Mouse (Mus musculus) fat pad, adult 2 months (tissue): Measurements from ENCODE around the gene Plcl2.

Source experiments
- DNase-seq: peaks from one replicate; pipeline ENCODE4 v3.0.0-alpha.2; 2011; ENCODE audit warnings: low read depth, low spot score; ENCODE audit errors: extremely low read depth

The Plcl2 gene

GRCm38 (mm10) chr17:50499091-50499790 lies 10.0 kb upstream of the Plcl2 start:
- DNase-seq: no peak

GRCm38 (mm10) chr17:50500806-50501205 lies 8.4 kb upstream of the Plcl2 start:
- DNase-seq: no peak

GRCm38 (mm10) chr17:50503075-50503474 lies 6.1 kb upstream of the Plcl2 start:
- no peak for DNase-seq

DNA sequence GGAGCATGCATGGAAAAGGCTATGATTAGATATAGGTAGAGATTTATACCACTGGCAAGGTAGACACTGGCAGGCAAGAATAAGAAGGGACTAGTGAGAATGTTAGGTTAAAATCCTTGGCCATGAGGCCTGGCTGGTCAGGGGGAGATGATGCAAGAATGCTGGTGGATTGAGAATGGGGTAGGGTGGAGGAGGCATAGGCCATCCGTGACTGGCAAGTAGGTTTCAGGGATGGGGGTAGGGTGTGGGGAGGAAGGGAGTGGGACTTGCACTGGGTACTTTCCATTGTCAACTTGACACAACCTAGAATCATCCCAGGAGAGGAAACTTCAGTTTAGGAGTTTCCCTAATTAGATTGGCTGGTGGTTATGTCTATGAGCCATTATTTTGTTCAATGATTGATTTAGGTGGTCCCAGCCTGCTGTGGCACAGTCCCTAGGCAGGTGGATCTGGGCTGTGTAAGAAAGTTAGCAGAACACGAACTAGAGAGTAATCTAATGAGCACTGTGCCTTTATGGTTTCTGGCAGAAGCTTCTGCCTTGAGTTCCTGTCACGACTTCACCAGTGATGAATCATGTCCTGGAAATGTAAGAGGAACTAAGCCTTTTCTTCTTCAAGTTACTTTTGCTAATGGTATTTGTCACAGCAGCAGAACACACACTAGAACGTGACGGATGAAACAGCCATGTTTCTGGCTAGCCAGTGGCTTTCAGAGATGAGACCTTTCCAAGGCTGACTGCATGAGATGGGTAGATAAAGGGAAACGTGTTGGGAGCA lies 4.9 kb upstream of the Plcl2 start:
- no peak for DNase-seq

- DNase-seq: no peak
Observed at GRCm38 (mm10) chr17:50505910-50506634, 3.1 kb upstream of the Plcl2 start.

GRCm38 (mm10) chr17:50506861-50507321 lies 2.3 kb upstream of the Plcl2 start:
- DNase-seq: peak; percentile 57

DNA sequence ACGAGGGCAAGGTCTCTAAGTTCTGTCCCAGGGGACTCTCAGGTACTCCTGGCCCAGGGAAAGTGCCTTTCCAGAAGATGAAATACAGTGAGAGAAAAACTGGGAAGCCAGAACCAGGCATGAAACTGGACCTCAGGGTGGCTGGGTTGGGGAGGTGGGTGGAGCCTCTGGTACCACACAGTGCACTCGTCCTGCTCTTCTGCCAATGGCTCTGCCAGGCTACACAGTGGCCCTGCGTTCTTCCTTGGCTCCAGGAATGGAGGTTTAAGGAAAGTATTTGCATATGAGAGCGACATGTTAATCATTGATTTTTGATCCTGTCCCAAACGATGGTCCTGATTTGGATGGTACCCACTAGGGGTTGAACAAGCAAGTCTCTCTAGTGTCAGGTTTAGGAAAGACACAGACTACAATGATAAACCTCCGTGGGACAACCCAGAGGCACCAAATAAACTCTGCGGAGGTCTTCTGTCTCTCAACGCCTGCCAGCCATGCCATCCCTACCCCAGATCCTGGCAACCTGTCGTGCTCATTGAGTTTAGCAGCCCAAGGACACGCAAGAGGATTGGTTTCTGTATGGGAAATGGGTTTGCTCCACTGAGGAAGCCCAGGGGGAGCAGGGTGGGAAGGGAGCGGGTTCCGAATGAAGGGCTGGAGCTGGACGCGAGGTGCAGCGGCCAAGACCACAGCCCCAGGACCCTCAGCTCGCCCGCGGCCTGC lies 988 bp upstream of the Plcl2 start:
- DNase-seq: no peak

- no peak for DNase-seq
Observed at GRCm38 (mm10) chr17:50508775-50509250, 390 bp upstream of the Plcl2 start.

GRCm38 (mm10) chr17:50510279-50510678 lies 1.1 kb downstream of the Plcl2 start:
- no peak for DNase-seq

- no peak for DNase-seq
Observed at GRCm38 (mm10) chr17:50510741-50511140, 1.5 kb downstream of the Plcl2 start.

- no peak for DNase-seq
Observed at GRCm38 (mm10) chr17:50512222-50512621, 3.0 kb downstream of the Plcl2 start.

GRCm38 (mm10) chr17:50512841-50513240 lies 3.6 kb downstream of the Plcl2 start:
- no peak for DNase-seq

GRCm38 (mm10) chr17:50513376-50513775 lies 4.2 kb downstream of the Plcl2 start:
- no peak for DNase-seq

DNA sequence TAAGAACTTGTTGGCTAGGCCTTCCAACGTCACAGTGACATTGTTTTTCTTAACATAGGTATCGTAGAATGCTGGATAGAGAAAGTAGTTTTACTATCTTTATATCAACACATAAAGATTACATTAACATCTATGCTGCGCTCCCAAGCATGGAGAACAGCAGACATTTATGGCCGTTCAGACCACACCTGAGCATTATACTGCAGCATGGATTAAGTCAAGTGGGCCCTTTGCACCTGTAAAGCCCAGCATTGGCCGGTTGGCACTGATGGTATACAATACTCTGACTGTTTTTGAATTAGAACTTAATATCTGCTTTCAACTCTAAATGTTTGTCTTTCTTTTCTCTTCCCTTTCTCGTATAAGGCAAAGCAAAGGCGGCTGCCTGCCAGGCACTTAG lies 4.8 kb downstream of the Plcl2 start:
- no peak for DNase-seq

- DNase-seq: no peak
Observed at GRCm38 (mm10) chr17:50515926-50516325, 6.7 kb downstream of the Plcl2 start.

GRCm38 (mm10) chr17:50517781-50518415 lies 8.7 kb downstream of the Plcl2 start:
- no peak for DNase-seq

GRCm38 (mm10) chr17:50519588-50519987 lies 10.4 kb downstream of the Plcl2 start:
- no peak for DNase-seq

DNA sequence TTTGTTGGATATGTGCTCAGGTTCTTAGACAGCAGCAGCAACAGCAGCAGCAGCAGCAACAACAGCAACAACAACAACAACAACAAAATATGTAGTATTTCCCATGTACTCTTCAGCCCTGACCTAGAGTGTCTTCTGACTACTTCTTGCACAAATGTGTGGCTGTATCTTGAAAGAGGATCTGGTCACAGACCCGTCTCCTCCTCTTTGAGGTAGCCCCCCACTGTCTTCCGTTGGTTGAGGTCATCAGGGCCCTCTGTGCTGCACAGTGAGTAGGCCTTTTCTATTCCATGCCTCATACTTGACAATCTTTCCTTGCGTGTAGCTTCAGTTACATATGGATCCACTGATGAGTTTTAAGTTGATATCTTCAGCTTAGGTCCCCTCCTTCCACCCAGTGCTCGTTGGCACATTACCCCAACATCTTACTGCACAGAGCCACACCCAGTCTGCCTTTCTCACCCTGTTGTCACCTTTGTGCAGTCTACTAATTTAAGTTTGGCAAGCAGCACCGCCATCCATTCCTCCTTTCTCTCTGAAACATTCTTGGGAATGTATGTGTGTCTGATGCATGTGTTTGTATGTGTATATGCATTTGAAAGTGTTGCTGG lies 13.4 kb downstream of the Plcl2 start:
- DNase-seq: no peak

DNA sequence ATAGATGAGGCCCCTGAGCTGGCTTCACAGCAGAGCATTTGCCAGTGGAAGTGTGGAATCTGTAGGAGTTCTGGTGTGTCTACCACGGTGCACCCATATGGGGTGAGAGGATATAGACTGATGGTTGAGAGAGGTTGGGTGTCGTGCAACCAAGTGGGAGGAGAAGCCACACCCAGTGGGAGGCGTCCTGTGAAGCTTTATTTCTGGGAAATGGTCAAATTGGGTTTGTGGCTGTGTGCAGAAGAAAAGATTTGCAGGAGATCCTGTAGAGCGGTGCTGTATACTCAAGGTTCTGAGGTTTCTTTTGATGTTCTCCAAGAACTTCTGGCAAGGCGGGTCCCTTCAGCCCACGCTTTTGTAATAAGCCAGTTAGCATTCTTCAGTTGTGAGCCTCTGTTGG lies 15.8 kb downstream of the Plcl2 start:
- DNase-seq: no peak

GRCm38 (mm10) chr17:50525821-50526220 lies 16.6 kb downstream of the Plcl2 start:
- no peak for DNase-seq
